Mouse (Mus musculus): ENCODE measurements around the gene Spns1. TPM values are rescaled to one million over a fixed set of nuclear protein-coding genes. Genes with fewer than 3 reads are reported as not detected.
A peak's percentile ranks its signal among the peaks of the same experiment; 100 is the strongest.
"Not testable (repeated sequence)": the region's sequence is repeated elsewhere in the genome, so short reads cannot be mapped to it uniquely, and the experiment has no call there.

The Spns1 gene
- total RNA-seq, 2 experiments from 2014 or later = 38.2 to 44.1 TPM

- DNase-seq (ENCODE audit: low spot score in 2 of 2) = no peak
These were observed 37.0 kb downstream of the Spns1 start for GRCm38 (mm10) chr7:126340206-126340618.

GRCm38 (mm10) chr7:126339521-126339971 is 37.7 kb downstream of the Spns1 start:
- no peak for DNase-seq (ENCODE audit: low spot score in 2 of 2)

GRCm38 (mm10) chr7:126338906-126339305 is 38.3 kb downstream of the Spns1 start:
- no peak for DNase-seq (ENCODE audit: low spot score in 2 of 2)

GRCm38 (mm10) chr7:126335556-126335955 is 41.7 kb downstream of the Spns1 start:
- DNase-seq (ENCODE audit: low spot score in 2 of 2) = no peak

- DNase-seq (ENCODE audit: low spot score in 2 of 2) = no peak
These were observed 44.6 kb downstream of the Spns1 start for GRCm38 (mm10) chr7:126332691-126333090.

- no peak for DNase-seq (ENCODE audit: low spot score in 2 of 2)
These were observed 46.6 kb downstream of the Spns1 start for GRCm38 (mm10) chr7:126330693-126331092.

GRCm38 (mm10) chr7:126329907-126330645 is 47.2 kb downstream of the Spns1 start:
- no peak for DNase-seq (ENCODE audit: low spot score in 2 of 2)

GRCm38 (mm10) chr7:126328848-126329247 is 48.4 kb downstream of the Spns1 start:
- DNase-seq (ENCODE audit: low spot score in 2 of 2) = not testable (repeated sequence)

- DNase-seq (ENCODE audit: low spot score in 2 of 2) = not testable (repeated sequence)
These were observed 51.5 kb downstream of the Spns1 start for GRCm38 (mm10) chr7:126325576-126326273.

- no peak for DNase-seq (ENCODE audit: low spot score in 2 of 2)
These were observed 52.5 kb downstream of the Spns1 start for GRCm38 (mm10) chr7:126324791-126325190.

GRCm38 (mm10) chr7:126323729-126324128 is 53.5 kb downstream of the Spns1 start:
- peak; percentile 70 to 78 for DNase-seq (ENCODE audit: low spot score in 2 of 2)

Small RNAs within 50 kb of the gene (microRNA-seq; reads per million reads assigned to microRNA genes)
- 0 reads per million in 2 experiments for gene Mir7058 (ENCODE audit: borderline number of aligned reads in 2 of 2)

Other genes with a start within 250 kb of the Spns1 start
- gene Xpo6, start 176.9 kb downstream of the Spns1 start, total RNA-seq (2021) = 10 to 100 TPM; 80.9 to 99.4 TPM
- gene Sbk1, start 104.8 kb downstream of the Spns1 start, total RNA-seq (2021) = 10 to 100 TPM; 46.2 to 99.7 TPM
- 1 to 10 TPM in 1 of 2 experiments, under 1 TPM in 1; 0.70 to 1.4 TPM for gene Lat, start 7.9 kb downstream of the Spns1 start, total RNA-seq (2021)
- gene Nfatc2ip, start 19.3 kb upstream of the Spns1 start, total RNA-seq (2021) = 1 to 10 TPM; 5.1 to 6.0 TPM
- gene Cd19, start 37.4 kb upstream of the Spns1 start, total RNA-seq (2021) = under 1 TPM; 0.19 to 0.50 TPM
- 10 to 100 TPM; 42.2 to 43.2 TPM for gene Rabep2, start 51.3 kb upstream of the Spns1 start, total RNA-seq (2021)
- 10 to 100 TPM in 1 of 2 experiments, not detected in 1; 10.0 TPM for gene Atp2a1, start 85.7 kb upstream of the Spns1 start, total RNA-seq (2021)
- gene Sh2b1, start 98.0 kb upstream of the Spns1 start, total RNA-seq (2021) = 10 to 100 TPM; 56.2 to 60.8 TPM
- 100 to 1,000 TPM; 221 to 235 TPM for gene Tufm, start 109.9 kb upstream of the Spns1 start, total RNA-seq (2021)
- gene Atxn2l, start 126.0 kb upstream of the Spns1 start, total RNA-seq (2021) = 100 to 1,000 TPM in 1 of 2 experiments, 10 to 100 TPM in 1; 99.5 to 111 TPM
- gene Eif3c, start 189.0 kb upstream of the Spns1 start, total RNA-seq (2021) = 100 to 1,000 TPM; 199 to 243 TPM
- 1 to 10 TPM; 2.4 to 3.2 TPM for gene Apobr, start 207.5 kb upstream of the Spns1 start, total RNA-seq (2021)
- gene Cln3, start 208.4 kb upstream of the Spns1 start, total RNA-seq (2021) = 10 to 100 TPM; 34.6 to 35.8 TPM
- under 1 TPM in 1 of 2 experiments, not detected in 1; 0.38 TPM for gene Il27, start 217.5 kb upstream of the Spns1 start, total RNA-seq (2021)

Data from adrenal gland, adult 18-20 months (tissue).